Mouse (Mus musculus) limb, embryonic 12.5 days (tissue): ENCODE data around the gene Pla2g15. TPM values are rescaled to one million over a fixed set of nuclear protein-coding genes. Genes with fewer than 3 reads are reported as not detected.
A peak's percentile ranks its signal among the peaks of the same experiment; 100 is the strongest.

Experiments
- ATAC-seq: fragments of 200-750 bp; cut with Nextera tagmentation; 2 replicates; pipeline ENCODE4 v1.8.0; 2017; ENCODE audit warnings: low read depth, moderate TSS enrichment; ENCODE audit not compliant: insufficient number of reproducible peaks, insufficient read depth, low FRiP score, low TSS enrichment
- H3K27ac ChIP-seq: fragments of 300-500 bp; sonication (generic); 2 replicates; pipeline ENCODE4 v1.5.1; 2016; ENCODE audit warnings: mild to moderate bottlenecking, moderate library complexity
- H3K27me3 ChIP-seq: fragments of 300-500 bp; sonication (generic); 2 replicates; pipeline ENCODE4 v1.6.1; 2016; ENCODE audit warnings: mild to moderate bottlenecking, moderate library complexity
- H3K36me3 ChIP-seq: fragments of 300-500 bp; sonication (generic); 2 replicates; pipeline ENCODE4 v1.6.1; 2016; ENCODE audit warnings: mild to moderate bottlenecking, moderate library complexity
- H3K4me1 ChIP-seq: fragments of 300-500 bp; sonication (generic); replicated peaks from 2 replicates; pipeline ENCODE4 v1.6.1; 2016
- H3K4me2 ChIP-seq: fragments of 300-500 bp; sonication (generic); 2 replicates; pipeline ENCODE4 v1.6.1; 2016; ENCODE audit warnings: mild to moderate bottlenecking, moderate library complexity
- H3K4me3 ChIP-seq: fragments of 300-500 bp; sonication (generic); replicated peaks from 2 replicates; pipeline ENCODE4 v1.5.1; 2016; ENCODE audit warnings: mild to moderate bottlenecking
- H3K9ac ChIP-seq: fragments of 300-500 bp; sonication (generic); replicated peaks from 2 replicates; pipeline ENCODE4 v1.6.1; 2016; ENCODE audit warnings: mild to moderate bottlenecking, moderate library complexity
- H3K9me3 ChIP-seq: fragments of 300-500 bp; sonication (generic); 2 replicates; pipeline ENCODE4 v1.6.1; 2016; ENCODE audit warnings: mild to moderate bottlenecking, moderate library complexity
- WGBS: fragments of 180-500 bp; shearing (Covaris S2); methylation state at CpG from one replicate; pipeline ENCODE4 v1.1.7; 2016; 5-methylcytosine and 5-hydroxymethylcytosine counted together
- polyA plus RNA-seq: library from polyadenylated mRNA; unstranded; fragments of >200 nt; fragmentation: Nextera tagmentation; extraction: Ambion mirVana; gene quantifications from 2 replicates; pipeline ENCODE4 v1.2.1, GENCODE M21; 2016

Gene Pla2g15
- polyA plus RNA-seq, 1 experiment from 2014 or later, result 16.7 TPM

GRCm38 (mm10) chr8:106127054-106127453 lies 23.1 kb upstream of the Pla2g15 start:
- peaks cover 73% of the 10 kb centered on the region for H3K36me3 ChIP-seq
- H3K9me3 ChIP-seq, result no peaks in the 10 kb centered on the region
- no peak for ATAC-seq
- WGBS, result 74% methylated on average over 3 of the region's 3 CpGs
- peaks cover 3% of the 10 kb centered on the region for H3K27me3 ChIP-seq
- no peak overlapping the region for H3K27ac ChIP-seq
- no peaks in the 10 kb centered on the region for H3K4me1 ChIP-seq
- H3K4me3 ChIP-seq, result no peak overlapping the region
- no peak overlapping the region for H3K4me2 ChIP-seq
- no peak overlapping the region for H3K9ac ChIP-seq

- no peaks in the 10 kb centered on the region for H3K9me3 ChIP-seq
- no peak for ATAC-seq
- H3K36me3 ChIP-seq, result peaks cover 82% of the 10 kb centered on the region
- no peak overlapping the region for H3K9ac ChIP-seq
- H3K4me2 ChIP-seq, result no peak overlapping the region
- no peak overlapping the region for H3K27ac ChIP-seq
- no peak overlapping the region for H3K4me3 ChIP-seq
- H3K27me3 ChIP-seq, result peaks cover 12% of the 10 kb centered on the region
- 87% methylated on average over 10 of the region's 10 CpGs for WGBS
- H3K4me1 ChIP-seq, result no peaks in the 10 kb centered on the region
Observed at GRCm38 (mm10) chr8:106127882-106128410, 22.3 kb upstream of the Pla2g15 start.

- Histone ChIP-seq H3K4me1 (peaks cover under 1% of the 10 kb centered on the region; the same call in 1 of the 2 replicates), H3K27me3 (peaks cover 26% of the 10 kb centered on the region), H3K27ac (no peak overlapping the region), H3K36me3 (peaks cover 80% of the 10 kb centered on the region), H3K9me3 (no peaks in the 10 kb centered on the region), H3K9ac (no peak overlapping the region), H3K4me2 (no peak overlapping the region), H3K4me3 (no peak overlapping the region)
- no peak for ATAC-seq
Observed at GRCm38 (mm10) chr8:106129232-106129930, 20.8 kb upstream of the Pla2g15 start.

- Histone ChIP-seq H3K4me3 (no peak overlapping the region), H3K9ac (no peak overlapping the region), H3K9me3 (no peaks in the 10 kb centered on the region), H3K27ac (no peak overlapping the region), H3K36me3 (peaks cover 76% of the 10 kb centered on the region), H3K4me2 (no peak overlapping the region), H3K27me3 (peaks cover 32% of the 10 kb centered on the region), H3K4me1 (peaks cover 6% of the 10 kb centered on the region)
- 82% methylated on average over 2 of the region's 2 CpGs for WGBS
- no peak for ATAC-seq
Observed at GRCm38 (mm10) chr8:106129997-106130396, 20.2 kb upstream of the Pla2g15 start.

GRCm38 (mm10) chr8:106130505-106130904 lies 19.7 kb upstream of the Pla2g15 start:
- Histone ChIP-seq H3K36me3 (peaks cover 75% of the 10 kb centered on the region), H3K9me3 (no peaks in the 10 kb centered on the region), H3K4me3 (no peak overlapping the region), H3K4me2 (no peak overlapping the region), H3K27ac (no peak overlapping the region), H3K4me1 (peaks cover 12% of the 10 kb centered on the region), H3K27me3 (peaks cover 37% of the 10 kb centered on the region), H3K9ac (no peak overlapping the region)
- no peak for ATAC-seq
- 80% methylated on average over 2 of the region's 2 CpGs for WGBS

- no peak overlapping the region for H3K4me3 ChIP-seq
- 87% methylated on average over 4 of the region's 4 CpGs for WGBS
- peaks cover 16% of the 10 kb centered on the region for H3K4me1 ChIP-seq
- no peak overlapping the region for H3K27ac ChIP-seq
- no peak for ATAC-seq
- no peak overlapping the region for H3K4me2 ChIP-seq
- peaks cover 73% of the 10 kb centered on the region for H3K36me3 ChIP-seq
- no peak overlapping the region for H3K9ac ChIP-seq
- peaks cover 42% of the 10 kb centered on the region for H3K27me3 ChIP-seq
- H3K9me3 ChIP-seq, result no peaks in the 10 kb centered on the region
Observed at GRCm38 (mm10) chr8:106131021-106131420, 19.2 kb upstream of the Pla2g15 start.

GRCm38 (mm10) chr8:106131488-106132222 lies 18.5 kb upstream of the Pla2g15 start:
- ATAC-seq, result no peak
- no peak overlapping the region for H3K4me3 ChIP-seq
- no peaks in the 10 kb centered on the region for H3K9me3 ChIP-seq

GRCm38 (mm10) chr8:106132356-106132755 lies 17.8 kb upstream of the Pla2g15 start:
- 91% methylated on average over 11 of the region's 11 CpGs for WGBS
- no peak overlapping the region for H3K4me2 ChIP-seq
- peaks cover 56% of the 10 kb centered on the region for H3K27me3 ChIP-seq
- no peak overlapping the region for H3K4me3 ChIP-seq
- peaks cover 29% of the 10 kb centered on the region for H3K4me1 ChIP-seq
- ATAC-seq, result no peak
- no peak overlapping the region for H3K9ac ChIP-seq
- H3K27ac ChIP-seq, result no peak overlapping the region
- peaks cover 61% of the 10 kb centered on the region for H3K36me3 ChIP-seq
- no peaks in the 10 kb centered on the region for H3K9me3 ChIP-seq

More at GRCm38 (mm10) chr8:106131488-106132222, 18.5 kb upstream of the Pla2g15 start:
- Histone ChIP-seq H3K27me3 (peaks cover 49% of the 10 kb centered on the region), H3K4me1 (peaks cover 22% of the 10 kb centered on the region), H3K4me2 (no peak overlapping the region), H3K36me3 (peaks cover 68% of the 10 kb centered on the region), H3K9ac (no peak overlapping the region), H3K27ac (no peak overlapping the region)
- WGBS, result 93% methylated on average over 7 of the region's 7 CpGs

- H3K9ac ChIP-seq, result no peak overlapping the region
- H3K27me3 ChIP-seq, result peaks cover 65% of the 10 kb centered on the region
- H3K4me1 ChIP-seq, result peaks cover 37% of the 10 kb centered on the region
- H3K27ac ChIP-seq, result no peak overlapping the region
- H3K9me3 ChIP-seq, result no peaks in the 10 kb centered on the region
- no peak overlapping the region for H3K4me2 ChIP-seq
- no peak for ATAC-seq
- no peak overlapping the region for H3K4me3 ChIP-seq
- H3K36me3 ChIP-seq, result peaks cover 49% of the 10 kb centered on the region
- WGBS, result 62% methylated on average over 13 of the region's 13 CpGs
Observed at GRCm38 (mm10) chr8:106133526-106133925, 16.7 kb upstream of the Pla2g15 start.

- H3K27me3 ChIP-seq, result peaks cover 70% of the 10 kb centered on the region
- no peak overlapping the region for H3K27ac ChIP-seq
- WGBS, result 70% methylated on average over 6 of the region's 6 CpGs
- no peak overlapping the region for H3K4me2 ChIP-seq
- H3K4me1 ChIP-seq, result peaks cover 38% of the 10 kb centered on the region
- no peaks in the 10 kb centered on the region for H3K9me3 ChIP-seq
- H3K9ac ChIP-seq, result no peak overlapping the region
- no peak for ATAC-seq
- no peak overlapping the region for H3K4me3 ChIP-seq
- H3K36me3 ChIP-seq, result peaks cover 45% of the 10 kb centered on the region
Observed at GRCm38 (mm10) chr8:106133946-106134345, 16.3 kb upstream of the Pla2g15 start.

- Histone ChIP-seq H3K4me3 (peak overlapping the region; percentile 46; the same call in 1 of the 2 replicates), H3K4me1 (peaks cover 38% of the 10 kb centered on the region), H3K36me3 (peaks cover 35% of the 10 kb centered on the region), H3K27me3 (peaks cover 78% of the 10 kb centered on the region), H3K9ac (no peak overlapping the region), H3K27ac (no peak overlapping the region), H3K4me2 (peak overlapping the region; percentile 86; the same call in 1 of the 2 replicates), H3K9me3 (no peaks in the 10 kb centered on the region)
- peak; percentile 34 for ATAC-seq
- WGBS, result 10% methylated on average over 14 of the region's 14 CpGs
Observed at GRCm38 (mm10) chr8:106134751-106135571, 15.2 kb upstream of the Pla2g15 start.
